Mouse (Mus musculus) liver, adult 2 months (tissue): ENCODE results near the gene Olfr56. TPM values are rescaled to one million over a fixed set of nuclear protein-coding genes. Genes with fewer than 3 reads are reported as not detected.

Experiments used
- DNase-seq: peaks from one replicate; pipeline ENCODE4 v3.0.0-alpha.2; 2011; ENCODE audit warnings: low read depth, low spot score; ENCODE audit errors: extremely low read depth
- H3K27ac ChIP-seq: fragments of 200-500 bp; replicated peaks from 2 replicates; pipeline ENCODE4 v1.5.1; 2012; ENCODE audit warnings: low read depth, mild to moderate bottlenecking, control low read depth, inconsistent platforms, low read length; ENCODE audit not compliant: insufficient read depth
- H3K27me3 ChIP-seq: fragments of 200-500 bp; 2 replicates; pipeline ENCODE4 v1.6.1; 2012; ENCODE audit warnings: mild to moderate bottlenecking, moderate library complexity, low read length, inconsistent platforms; ENCODE audit not compliant: control insufficient read depth, insufficient read depth
- H3K36me3 ChIP-seq: fragments of 200-500 bp; 2 replicates; pipeline ENCODE4 v1.6.1; 2012; ENCODE audit warnings: low read length, inconsistent platforms; ENCODE audit not compliant: control insufficient read depth, insufficient read depth
- H3K4me1 ChIP-seq: fragments of 200-500 bp; 2 replicates; pipeline ENCODE4 v1.6.1; 2011; ENCODE audit warnings: low read length; ENCODE audit not compliant: control insufficient read depth, insufficient read depth
- H3K4me3 ChIP-seq: fragments of 200-500 bp; 2 replicates; pipeline ENCODE4 v1.5.1; 2011; ENCODE audit warnings: low read depth, mild to moderate bottlenecking, control low read depth, low read length, moderate library complexity; ENCODE audit not compliant: insufficient read depth
- H3K79me2 ChIP-seq: fragments of 200-500 bp; 2 replicates; pipeline ENCODE4 v1.6.1; 2012; ENCODE audit warnings: inconsistent platforms, mild to moderate bottlenecking, low read length, moderate library complexity; ENCODE audit not compliant: control insufficient read depth, insufficient read depth
- H3K9ac ChIP-seq: fragments of 200-500 bp; 2 replicates; pipeline ENCODE4 v1.6.1; 2012; ENCODE audit warnings: low read depth, mild to moderate bottlenecking, control low read depth, inconsistent platforms, low read length
- CTCF ChIP-seq: fragments of 200-500 bp; IDR thresholded peaks from 2 replicates; pipeline ENCODE4 v1.5.1; 2011; ENCODE audit warnings: low read depth, low read length, control low read depth
- POLR2A ChIP-seq: fragments of 200-500 bp; IDR thresholded peaks from 2 replicates; pipeline ENCODE4 v1.6.1; 2011; ENCODE audit warnings: low read length, control low read depth; ENCODE audit not compliant: insufficient read depth; ENCODE audit errors: extremely low read depth
- WGBS: fragments of 180-500 bp; shearing (Covaris S2); methylation state at CpG from one replicate; pipeline ENCODE4 v1.1.7; 2018; 5-methylcytosine and 5-hydroxymethylcytosine counted together
- polyA plus RNA-seq: library from polyadenylated mRNA; depleted of rRNA; stranded (reverse); fragments of >200 nt; gene quantifications from 2 replicates; pipeline ENCODE4 v1.2.3, GENCODE M21; 2012
- total RNA-seq: library from RNA; depleted of rRNA; stranded (reverse); fragments of >200 nt; gene quantifications from 2 replicates; pipeline ENCODE4 v1.2.3, GENCODE M21; 2014

The Olfr56 gene
- total and polyA plus RNA-seq, 2 experiments: 0.28 TPM; not detected in 1

DNA sequence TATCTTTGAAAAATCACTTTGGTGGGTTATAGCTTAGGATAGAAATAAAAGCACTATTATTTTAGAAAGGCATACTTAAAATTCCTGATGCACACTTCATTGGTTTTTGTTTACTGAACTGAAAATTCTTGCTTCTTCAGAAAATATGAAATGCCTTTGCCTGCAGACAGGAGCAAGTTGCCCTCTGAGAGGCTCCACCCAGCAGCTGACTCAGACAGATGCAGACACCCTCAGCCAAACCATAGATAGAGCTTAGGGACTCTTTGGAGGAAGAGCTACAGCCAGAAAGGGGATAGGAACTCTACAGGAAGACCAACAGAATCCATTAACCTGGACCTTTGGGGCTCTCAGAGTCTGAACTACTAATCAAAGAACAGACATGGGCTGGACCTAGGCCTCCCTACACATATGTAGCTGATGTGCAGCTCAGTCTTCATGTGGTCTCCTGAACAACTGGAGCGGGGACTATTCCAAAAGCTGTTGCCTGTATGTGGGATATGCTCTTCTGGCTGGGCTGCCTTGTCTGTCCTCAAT, 113.4 kb downstream of the Olfr56 start:
- no peak for DNase-seq

DNA sequence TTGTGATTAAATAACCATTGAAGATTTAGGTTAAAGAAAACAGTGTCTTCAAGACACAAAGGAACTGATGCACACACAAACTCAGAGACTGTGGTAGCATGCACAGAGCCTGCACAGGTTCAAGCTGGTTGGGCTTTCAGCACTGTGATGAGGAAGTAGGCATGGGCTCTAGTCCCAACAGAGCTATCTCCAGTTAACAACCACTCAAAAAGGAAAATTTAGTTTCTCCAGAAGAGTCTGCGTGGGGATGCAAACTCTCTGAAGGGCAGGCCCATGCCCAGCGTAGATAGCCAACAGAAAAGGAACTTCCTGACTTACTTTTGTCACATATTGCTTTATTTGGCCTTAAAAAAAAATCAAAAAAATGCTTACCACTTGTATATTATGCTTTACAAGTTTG, 114.1 kb downstream of the Olfr56 start:
- Histone ChIP-seq H3K79me2 (no peaks in the 10 kb centered on the region; the same call in 1 of the 2 replicates), H3K27me3 (no peaks in the 10 kb centered on the region), H3K36me3 (peaks cover 6% of the 10 kb centered on the region), H3K4me3 (no peak overlapping the region), H3K9ac (no peak overlapping the region), H3K4me1 (peaks cover 17% of the 10 kb centered on the region), H3K27ac (no peak overlapping the region)
- TF ChIP-seq POLR2A (no peak), CTCF (no peak)
- no peak for DNase-seq
- WGBS: 88% methylated on average over 2 of the region's 2 CpGs

More for the DNA sequence above, 113.4 kb downstream of the Olfr56 start:
- H3K4me1 ChIP-seq: peaks cover 18% of the 10 kb centered on the region
- H3K27me3 ChIP-seq: no peaks in the 10 kb centered on the region
- H3K79me2 ChIP-seq: no peaks in the 10 kb centered on the region; the same call in 1 of the 2 replicates
- H3K36me3 ChIP-seq: peaks cover 6% of the 10 kb centered on the region
- no peak overlapping the region for H3K4me3 ChIP-seq
- 100% methylated on average over 1 of the region's 1 CpGs for WGBS
- TF ChIP-seq POLR2A (no peak), CTCF (no peak)
- H3K27ac ChIP-seq: no peak overlapping the region
- no peak overlapping the region for H3K9ac ChIP-seq

DNA sequence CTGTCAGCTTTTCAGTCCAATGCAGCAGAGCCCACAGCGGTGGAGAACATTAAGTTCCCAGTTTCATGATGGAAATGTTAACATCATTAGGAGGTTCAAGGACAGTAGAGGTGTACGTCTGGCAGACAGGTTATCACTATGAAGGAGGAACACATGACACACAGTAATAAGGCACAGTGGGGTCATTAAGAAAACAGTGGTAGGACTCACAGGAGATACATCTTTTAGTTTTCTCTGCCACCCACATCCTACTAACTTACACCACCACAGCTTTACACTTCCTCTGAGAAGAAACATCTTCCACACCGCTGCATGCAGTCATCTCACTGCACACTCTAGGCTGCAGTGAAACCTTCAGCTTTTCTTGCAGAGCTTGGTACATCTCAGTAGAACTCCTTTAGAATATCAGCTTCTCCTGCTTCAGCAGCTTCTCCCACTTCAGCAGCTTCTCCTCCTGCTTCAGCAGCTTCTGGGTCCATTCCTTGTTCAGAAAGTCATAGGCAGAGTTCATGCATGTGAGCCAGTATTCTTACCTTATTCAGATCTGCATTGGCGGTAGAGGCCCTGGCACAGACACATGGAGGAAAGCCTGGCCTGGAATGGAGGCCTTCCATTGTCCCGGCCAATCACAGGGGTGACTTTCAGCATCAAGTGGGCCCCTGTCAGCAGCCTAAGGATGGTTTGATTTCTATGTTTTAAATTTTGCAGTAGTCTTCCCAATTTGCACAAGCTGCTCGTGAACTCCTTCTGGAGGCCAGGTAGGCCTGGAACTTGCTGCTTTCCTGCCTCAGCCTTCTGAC, 115.4 kb downstream of the Olfr56 start:
- 77% methylated on average over 6 of the region's 6 CpGs for WGBS
- no peak for DNase-seq
- Histone ChIP-seq H3K4me3 (no peak overlapping the region), H3K27me3 (no peaks in the 10 kb centered on the region), H3K36me3 (peaks cover 8% of the 10 kb centered on the region), H3K9ac (no peak overlapping the region), H3K27ac (no peak overlapping the region), H3K4me1 (peaks cover 16% of the 10 kb centered on the region), H3K79me2 (no peaks in the 10 kb centered on the region; the same call in 1 of the 2 replicates)
- TF ChIP-seq POLR2A (no peak), CTCF (no peak)

DNA sequence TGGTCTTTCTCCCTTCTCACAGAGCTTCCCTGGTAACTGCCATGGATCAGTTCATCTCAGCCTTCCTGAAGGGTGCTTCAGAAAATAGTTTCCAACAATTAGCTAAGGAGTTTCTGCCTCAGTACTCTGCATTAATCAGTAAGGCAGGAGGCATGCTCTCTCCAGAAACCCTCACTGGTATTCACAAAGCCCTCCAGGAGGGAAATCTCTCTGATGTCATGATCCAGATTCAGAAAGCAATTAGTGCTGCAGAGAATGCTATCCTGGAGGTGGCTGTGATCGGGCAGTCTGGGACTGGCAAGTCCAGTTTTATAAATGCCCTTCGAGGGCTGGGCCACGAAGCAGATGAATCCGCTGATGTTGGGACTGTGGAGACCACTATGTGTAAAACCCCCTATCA, 116.7 kb downstream of the Olfr56 start:
- H3K27ac ChIP-seq: no peak overlapping the region
- H3K4me1 ChIP-seq: peaks cover 10% of the 10 kb centered on the region
- peaks cover 8% of the 10 kb centered on the region for H3K36me3 ChIP-seq
- no peak for TF ChIP-seq POLR2A
- no peak for TF ChIP-seq CTCF
- H3K9ac ChIP-seq: no peak overlapping the region
- DNase-seq: no peak
- 98% methylated on average over 4 of the region's 4 CpGs for WGBS
- H3K4me3 ChIP-seq: no peak overlapping the region
- H3K27me3 ChIP-seq: no peaks in the 10 kb centered on the region
- H3K79me2 ChIP-seq: no peaks in the 10 kb centered on the region; the same call in 1 of the 2 replicates

DNA sequence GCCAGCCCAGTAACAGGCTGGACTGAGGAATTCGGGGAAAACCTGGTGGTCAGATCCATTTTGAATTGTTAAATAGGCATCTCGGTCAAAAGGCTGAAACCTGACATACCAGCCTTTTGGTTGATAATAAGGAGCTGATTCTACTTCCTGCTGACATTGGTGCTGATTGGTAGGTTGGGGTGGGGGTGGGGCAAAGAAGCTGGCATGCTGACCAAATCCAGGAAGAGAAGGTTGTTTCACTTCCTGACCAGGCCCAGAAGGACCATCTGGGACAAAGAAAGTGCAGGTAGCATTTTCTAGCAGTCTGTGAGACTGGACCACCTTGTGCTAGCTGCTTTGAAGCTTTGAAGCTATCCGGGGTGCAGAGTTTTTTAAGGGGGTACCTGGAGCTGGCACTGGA, 121.7 kb downstream of the Olfr56 start:
- no peak overlapping the region for H3K27ac ChIP-seq
- DNase-seq: no peak

DNA sequence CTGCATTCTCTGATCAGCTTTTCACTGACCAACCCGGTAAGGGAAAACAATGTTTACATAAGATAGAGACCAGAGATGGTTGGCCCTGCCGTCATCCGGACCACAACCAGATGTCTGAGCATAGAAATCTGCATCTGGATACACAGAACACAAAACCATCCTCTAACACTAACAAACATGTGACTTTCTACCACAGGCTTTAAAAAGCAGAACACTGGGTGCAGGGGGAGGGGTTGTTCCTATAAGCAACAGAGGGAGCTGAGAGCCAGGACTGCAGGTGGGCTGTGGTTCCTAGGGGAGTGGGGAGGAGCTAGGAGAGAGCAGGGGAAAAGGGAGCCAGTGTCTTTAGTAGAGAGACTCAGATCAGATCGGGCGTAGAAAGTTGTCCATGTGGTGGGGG, 122.8 kb downstream of the Olfr56 start:
- Histone ChIP-seq H3K27me3 (no peaks in the 10 kb centered on the region), H3K9ac (no peak overlapping the region), H3K4me3 (no peak overlapping the region), H3K4me1 (peaks cover 5% of the 10 kb centered on the region; the same call in 1 of the 2 replicates), H3K79me2 (no peaks in the 10 kb centered on the region), H3K27ac (no peak overlapping the region), H3K36me3 (peaks cover 5% of the 10 kb centered on the region)
- TF ChIP-seq POLR2A: no peak
- no peak for TF ChIP-seq CTCF
- WGBS: 61% methylated on average over 5 of the region's 5 CpGs
- DNase-seq: no peak

More for the DNA sequence above, 121.7 kb downstream of the Olfr56 start:
- no peak overlapping the region for H3K9ac ChIP-seq
- H3K4me3 ChIP-seq: no peak overlapping the region
- H3K4me1 ChIP-seq: peaks cover 5% of the 10 kb centered on the region
- H3K27me3 ChIP-seq: no peaks in the 10 kb centered on the region
- no peaks in the 10 kb centered on the region; the same call in 1 of the 2 replicates for H3K79me2 ChIP-seq
- H3K36me3 ChIP-seq: peaks cover 6% of the 10 kb centered on the region
- TF ChIP-seq POLR2A (no peak), CTCF (no peak)
- WGBS: 90% methylated on average over 3 of the region's 3 CpGs
